Mouse (Mus musculus) adrenal gland, adult 10 weeks (tissue): ENCODE results near the gene Tceal6. TPM values are rescaled to one million over a fixed set of nuclear protein-coding genes. Genes with fewer than 3 reads are reported as not detected.

ENCODE experiments used
- polyA plus RNA-seq: library from polyadenylated mRNA; stranded (reverse); fragments of 350-450 nt; fragmentation: Illumina TruSeq; extraction: RNeasy Lipid Tissue Mini Kit (QIAGEN cat#74804); gene quantifications from one replicate; pipeline ENCODE4 v1.2.3, GENCODE M21; 2014; ENCODE audit warnings: low read depth, low replicate concordance

Tceal6 gene
- 0.99 TPM for polyA plus RNA-seq

DNA sequence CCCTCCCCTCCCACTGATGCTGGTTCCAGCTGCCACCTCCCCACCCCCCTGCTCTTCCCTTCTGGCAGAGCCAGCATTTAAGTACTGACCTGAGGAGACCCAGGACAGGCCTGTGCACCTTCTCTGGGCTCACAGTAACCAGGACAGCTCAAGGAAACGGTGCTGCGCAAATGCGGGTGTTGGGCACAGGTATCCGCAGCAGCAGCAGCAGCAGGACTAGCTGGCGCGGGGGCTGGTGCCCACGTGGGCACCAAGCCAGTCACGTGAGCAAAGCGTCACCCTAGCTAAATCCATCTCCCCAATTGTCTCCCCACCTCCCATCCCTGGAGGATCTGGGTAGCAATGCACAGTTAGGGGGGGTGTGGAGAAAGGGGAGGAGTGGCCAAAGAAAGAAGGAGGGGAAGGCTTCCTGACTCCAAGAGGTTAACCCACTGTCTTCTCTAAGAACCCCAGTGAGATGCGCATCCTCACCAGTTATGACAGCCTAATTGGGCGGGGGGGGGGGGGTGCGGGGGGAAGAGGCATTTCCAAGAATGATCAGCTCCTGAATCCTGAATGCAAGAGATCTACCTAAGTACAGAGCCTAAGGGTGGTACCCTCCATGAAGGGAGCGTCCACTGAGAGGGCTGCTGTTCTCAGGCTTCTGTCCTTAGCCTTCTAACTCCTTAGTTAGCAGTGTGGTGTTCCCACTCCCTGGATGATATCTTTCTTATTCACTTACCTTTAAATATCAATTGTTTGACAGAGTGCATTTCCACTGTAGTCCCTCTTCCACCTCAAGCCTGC lies at the start of gene Tceal6:
Tceal6 (minus strand) TSS at position 252 of the 786 bp plus-strand sequence.

DNA sequence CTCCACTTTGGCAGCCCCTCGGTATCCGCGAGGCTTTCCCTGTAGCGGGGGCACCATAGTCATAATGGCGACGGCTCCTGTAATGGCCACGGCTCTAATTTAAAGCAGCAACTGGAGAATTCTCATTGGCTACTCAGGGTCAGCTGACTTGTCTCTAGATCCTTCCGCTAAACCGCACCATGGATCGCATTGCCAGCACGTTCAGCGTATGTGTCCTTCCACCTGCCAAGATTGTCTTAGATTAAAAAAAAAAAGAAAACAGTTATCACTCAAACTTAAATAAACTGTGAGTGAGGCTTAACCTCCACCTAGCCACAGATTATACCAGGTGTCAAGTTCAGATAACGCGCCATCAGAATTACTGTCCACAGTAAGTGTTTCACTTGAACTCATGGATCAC lies 33.0 kb downstream of the Tceal6 start, which contains the start of gene Gm15023:
Gm15023 (minus strand) TSS at position 101 of the 400 bp plus-strand sequence.

Other genes with a start within 250 kb of the Tceal6 start
- 0.47 TPM for gene Nxf2, start 245.9 kb downstream of the Tceal6 start, polyA plus RNA-seq
- gene Zmat1, start 201.5 kb downstream of the Tceal6 start, polyA plus RNA-seq, result 48.6 TPM
- gene Gm15023, start 33.1 kb downstream of the Tceal6 start, polyA plus RNA-seq, result not detected
- gene Pramel3, start 91.6 kb upstream of the Tceal6 start, polyA plus RNA-seq, result not detected
- gene Gm5128, start 162.6 kb upstream of the Tceal6 start, polyA plus RNA-seq, result not detected
- not detected for gene Gm7903, start 223.1 kb upstream of the Tceal6 start, polyA plus RNA-seq